Mouse (Mus musculus): ENCODE data around the gene Nacad.

Gene Nacad

DNA sequence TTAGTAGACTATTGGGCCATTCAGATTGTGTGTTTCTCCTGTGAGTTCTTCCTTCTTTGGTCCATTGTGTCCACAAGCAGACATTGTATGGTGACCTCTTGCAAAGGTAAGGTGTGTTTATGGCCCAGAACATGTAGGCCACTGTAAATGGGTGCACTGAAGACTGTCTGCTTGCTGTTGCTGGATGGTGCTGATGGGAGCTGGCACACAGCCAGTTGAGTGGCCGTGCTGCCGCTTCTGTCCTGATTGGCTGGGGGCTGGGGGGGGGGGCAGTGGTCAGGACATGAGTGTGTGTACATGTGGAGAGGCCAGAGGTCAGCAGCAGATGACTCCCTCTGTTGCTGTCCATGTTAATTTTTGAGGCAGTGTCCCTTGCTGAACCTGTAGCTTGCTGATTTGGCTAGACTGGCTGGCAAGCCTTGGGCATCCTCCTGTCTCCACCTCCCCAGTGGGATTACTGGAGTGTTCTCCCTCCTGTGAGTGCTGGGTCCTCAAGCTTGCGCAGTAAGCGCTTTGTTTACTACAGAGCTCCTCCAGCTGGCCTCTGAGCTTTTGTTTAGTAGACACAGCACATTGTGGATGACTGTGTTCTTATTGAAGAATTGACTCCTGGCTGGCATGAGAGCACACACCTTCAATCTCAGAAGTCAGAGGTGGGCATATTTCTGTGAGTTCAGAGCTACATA, 25.6 kb downstream of the Nacad start:
- DNase-seq (ENCODE audit: low spot score): no peak

DNA sequence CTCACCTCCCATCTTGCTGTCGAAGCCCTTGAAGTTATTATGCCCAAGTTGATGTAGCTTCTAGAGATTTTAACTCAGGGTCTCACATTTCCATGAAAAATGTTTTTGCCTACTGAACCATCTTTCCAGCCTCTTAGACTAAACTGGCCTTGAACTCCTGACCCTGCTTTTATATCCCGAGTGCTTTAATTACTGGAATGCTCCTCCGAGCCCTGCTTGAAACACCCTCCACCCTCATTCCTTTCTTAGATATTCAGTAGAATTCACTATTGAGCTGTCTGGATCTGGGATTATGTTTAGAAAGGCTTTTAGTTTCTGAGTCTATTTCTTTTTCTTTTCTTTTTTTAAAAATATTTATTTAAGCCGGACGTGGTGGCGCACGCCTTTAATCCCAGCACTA, 26.5 kb downstream of the Nacad start:
- no peak for DNase-seq (ENCODE audit: low spot score)

DNA sequence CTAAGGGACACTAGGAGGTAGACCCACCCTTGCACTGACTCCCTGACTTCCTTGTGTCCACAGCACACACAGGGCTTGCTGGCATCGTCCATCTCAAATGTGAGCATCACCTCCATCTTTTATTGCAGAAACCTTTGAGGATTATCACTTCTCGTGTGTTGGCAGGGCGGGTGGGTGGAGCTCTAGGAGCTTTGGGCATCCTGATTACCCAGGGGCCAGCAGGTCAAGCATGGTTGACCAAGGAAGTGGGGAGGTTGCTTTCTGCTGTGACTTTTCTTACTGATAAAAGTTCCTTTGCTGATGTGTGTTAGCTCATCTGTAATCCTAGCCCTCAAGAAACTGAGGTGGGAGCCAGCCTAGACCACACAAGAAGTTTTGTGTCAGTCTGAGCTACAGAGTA, 29.7 kb downstream of the Nacad start:
- no peak for DNase-seq (ENCODE audit: low spot score)

DNA sequence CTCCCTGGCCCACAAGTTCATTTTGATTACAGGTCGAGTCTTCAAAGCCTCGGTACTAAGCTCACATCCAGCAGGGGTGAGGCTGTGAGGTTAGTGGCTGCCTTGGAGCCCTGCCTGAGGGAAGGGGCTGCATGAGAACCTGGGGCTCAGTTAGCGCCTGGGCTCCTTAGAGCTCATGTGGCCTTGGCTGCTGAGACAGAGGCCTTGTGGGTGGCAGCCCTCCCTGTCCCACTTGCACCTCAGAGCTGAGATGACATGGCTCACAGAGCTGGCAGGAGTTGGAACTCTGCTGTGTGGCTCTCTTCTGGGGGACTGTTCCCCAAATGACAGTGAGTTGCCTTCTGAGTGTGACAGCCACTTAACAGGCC, 36.5 kb downstream of the Nacad start:
- DNase-seq (ENCODE audit: low spot score): no peak

DNA sequence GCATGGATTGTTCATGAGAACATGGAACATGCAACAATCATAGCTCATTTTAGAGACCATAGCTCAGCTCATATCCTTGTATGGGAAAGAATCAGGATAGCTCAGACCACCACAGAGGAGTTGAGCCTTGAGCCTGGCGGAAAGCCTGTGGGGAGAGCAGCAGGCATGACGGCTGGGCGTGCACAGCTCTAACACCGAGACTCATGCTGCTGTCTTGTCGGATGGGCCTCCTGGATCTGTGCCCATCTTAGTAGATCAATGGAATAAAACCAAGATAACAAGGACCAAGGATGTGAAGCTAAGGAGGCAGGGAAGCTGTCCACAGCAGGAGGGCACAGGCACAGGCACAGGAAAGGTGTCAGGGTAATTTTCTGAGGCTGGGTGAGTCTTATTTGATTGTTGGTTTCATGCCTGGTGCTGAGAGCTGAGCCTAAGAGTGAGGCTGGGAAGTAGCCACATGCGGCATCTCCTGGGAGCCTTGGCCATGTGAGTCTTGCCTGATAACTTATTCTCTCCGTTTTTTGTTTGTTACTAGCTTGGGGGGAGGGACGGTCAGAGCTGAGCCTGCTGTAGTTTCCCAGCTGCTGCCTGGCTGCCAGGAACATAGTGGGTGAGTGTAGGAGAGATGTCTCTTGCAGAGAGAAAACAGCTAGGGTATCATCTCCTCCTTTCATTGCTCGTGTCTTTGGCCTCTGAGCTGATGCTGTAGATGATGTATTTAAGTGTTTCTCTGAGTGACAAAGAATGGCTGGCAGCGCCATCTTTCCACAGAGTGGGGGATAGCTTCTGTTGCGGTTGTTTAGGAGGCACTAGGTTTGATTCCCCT, 37.1 kb downstream of the Nacad start:
- peak; percentile 40 for DNase-seq (ENCODE audit: low spot score)

GRCm38 (mm10) chr11:6567951-6568350, 37.9 kb downstream of the Nacad start:
- DNase-seq (ENCODE audit: low spot score): no peak

DNA sequence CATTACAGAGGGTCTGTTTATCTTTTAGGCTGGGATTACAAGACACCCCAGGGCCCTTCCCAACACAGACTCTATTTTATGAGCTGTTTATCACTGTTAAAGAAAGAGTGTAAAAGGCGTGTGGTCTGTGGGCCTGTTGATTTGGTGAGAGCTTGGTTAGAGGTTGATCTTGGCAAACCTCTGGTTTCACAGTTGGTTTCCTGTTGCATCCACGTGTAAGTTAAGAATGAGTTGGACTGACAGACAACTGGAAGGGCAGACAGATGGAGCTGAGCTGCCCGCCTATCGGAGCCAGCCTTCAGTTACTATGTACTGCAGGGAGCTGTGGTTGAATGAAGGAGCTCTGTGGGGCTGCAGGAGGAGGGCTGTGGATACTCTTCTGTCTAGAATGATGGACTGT, 39.4 kb downstream of the Nacad start:
- DNase-seq (ENCODE audit: low spot score): no peak

DNA sequence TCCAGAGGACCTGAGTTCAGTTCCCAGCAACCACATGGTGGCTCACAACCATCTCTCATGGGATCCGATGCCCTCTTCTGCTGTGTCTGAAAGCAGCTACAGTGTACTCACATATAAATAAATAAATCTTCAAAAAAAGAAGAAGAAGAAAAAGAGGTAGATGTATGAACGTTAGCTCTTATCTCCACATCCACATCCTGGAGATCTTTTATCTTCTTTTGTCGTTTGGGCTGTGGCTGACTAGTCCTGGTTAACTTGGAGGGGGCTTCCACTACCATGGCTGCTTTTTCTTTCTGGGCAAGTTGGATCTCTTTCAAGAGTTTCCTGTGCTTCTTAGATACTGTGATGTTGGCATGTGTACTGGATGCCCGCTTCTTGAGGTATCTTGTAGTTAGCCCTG, 42.7 kb downstream of the Nacad start:
- DNase-seq (ENCODE audit: low spot score): no peak

DNA sequence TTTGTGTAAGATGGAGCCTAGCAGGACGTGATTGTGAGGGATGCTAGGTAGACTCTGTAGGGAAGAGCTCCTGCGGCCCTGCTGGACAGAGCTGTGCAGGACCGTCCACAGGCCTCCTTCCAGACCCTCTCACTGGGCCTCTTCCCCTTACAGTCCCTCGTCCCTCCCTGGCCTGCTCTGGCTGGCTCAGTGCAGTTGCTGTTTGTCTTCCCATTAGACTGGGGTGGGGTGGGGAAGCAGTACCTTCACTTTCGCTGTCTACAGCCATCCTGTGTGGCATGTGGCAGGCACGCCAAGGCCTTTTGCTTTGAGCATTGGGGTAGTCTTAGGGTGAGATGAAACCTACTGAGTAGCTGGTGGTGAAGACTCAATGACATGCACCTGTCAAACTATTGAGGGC, 43.5 kb downstream of the Nacad start:
- no peak for DNase-seq (ENCODE audit: low spot score)

- DNase-seq (ENCODE audit: low spot score): no peak
Observed at GRCm38 (mm10) chr11:6561474-6561873, 44.4 kb downstream of the Nacad start.

DNA sequence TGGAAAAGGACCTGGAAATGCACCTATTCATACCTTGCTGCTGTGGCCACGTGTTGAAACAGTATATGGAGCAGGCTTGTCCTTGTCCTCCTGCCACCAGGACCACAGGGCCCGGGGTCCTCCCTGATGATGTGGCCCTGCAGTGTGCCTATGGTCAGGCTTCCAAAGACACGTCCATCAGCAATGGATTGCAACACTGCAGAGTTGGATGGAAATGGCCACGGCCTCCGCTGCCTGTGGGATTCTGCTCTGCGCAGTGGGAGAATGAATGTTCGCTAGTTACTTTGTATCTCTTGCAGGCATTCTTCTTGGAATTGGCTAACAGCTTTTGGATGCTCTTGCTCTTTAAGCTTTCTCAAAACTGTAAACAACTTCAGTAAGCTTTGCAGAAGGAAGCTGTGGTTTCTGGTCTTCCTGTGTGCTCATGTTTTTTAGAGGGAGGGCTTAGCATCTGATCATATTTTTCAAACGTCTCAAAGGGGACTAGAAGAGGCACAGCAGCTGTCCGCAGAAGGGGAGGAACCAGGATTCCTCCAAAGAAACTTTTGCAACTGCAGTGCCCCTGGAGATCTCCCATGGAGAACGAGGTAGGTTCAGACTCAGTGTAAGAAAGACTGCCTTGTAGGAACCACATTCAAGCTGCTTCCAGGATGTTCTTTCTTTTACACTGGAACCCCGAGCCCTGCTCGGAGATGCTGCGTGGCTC, 45.0 kb downstream of the Nacad start:
- no peak for DNase-seq (ENCODE audit: low spot score)

- no peak for DNase-seq (ENCODE audit: low spot score)
Observed at GRCm38 (mm10) chr11:6559996-6560395, 45.9 kb downstream of the Nacad start.

GRCm38 (mm10) chr11:6558234-6558633, 47.6 kb downstream of the Nacad start:
- DNase-seq (ENCODE audit: low spot score): no peak

DNA sequence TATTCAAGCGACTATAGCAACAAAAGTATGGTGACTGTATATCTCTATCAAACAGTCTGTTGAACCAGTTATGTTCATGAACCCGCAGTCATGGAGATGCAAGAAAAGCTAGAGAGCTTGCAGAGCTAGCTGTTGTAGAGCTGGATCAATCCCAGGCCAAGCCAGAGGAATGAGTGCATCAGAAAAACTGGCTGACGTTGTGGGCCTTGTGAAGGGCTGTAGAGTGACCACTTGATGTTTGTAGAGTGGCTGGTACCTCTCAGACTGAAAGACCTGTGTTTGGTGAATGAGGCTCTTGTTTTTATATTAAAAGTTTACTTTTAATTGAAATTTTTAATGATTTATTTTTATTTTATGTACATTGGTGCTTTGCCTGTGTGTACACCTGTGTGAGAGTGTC, 55.7 kb downstream of the Nacad start:
- no peak for DNase-seq (ENCODE audit: low spot score)

DNA sequence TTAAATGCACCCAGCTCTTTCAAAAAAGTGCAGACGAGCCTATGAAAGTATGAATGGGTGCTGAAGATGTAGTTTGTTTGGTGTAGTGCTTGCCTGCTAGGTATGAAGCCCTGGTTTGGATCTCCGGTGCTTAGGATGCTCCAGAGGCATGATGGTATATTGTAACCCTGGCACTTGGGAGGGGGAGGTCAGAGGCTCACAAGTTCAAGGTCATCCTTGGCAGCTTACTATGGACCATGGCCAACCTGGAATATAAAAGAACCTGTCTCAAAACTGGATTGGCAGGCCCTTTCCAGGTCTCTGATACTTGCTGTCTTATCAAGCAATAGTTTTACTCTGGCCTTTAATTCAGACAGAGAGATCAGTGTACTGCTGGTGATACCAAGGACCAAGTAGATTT, 56.1 kb downstream of the Nacad start:
- no peak for DNase-seq (ENCODE audit: low spot score)
